Mouse (Mus musculus) liver, embryonic 16.5 days (tissue): ENCODE measurements around the gene Kmt2d. TPM values are rescaled to one million over a fixed set of nuclear protein-coding genes. Genes with fewer than 3 reads are reported as not detected.

Experiments
- ATAC-seq: fragments of 200-750 bp; cut with Nextera tagmentation; 2 replicates; pipeline ENCODE4 v1.8.0; 2017; ENCODE audit warnings: low read depth, mild to moderate bottlenecking, moderate number of reproducible peaks, moderate library complexity
- H3K27ac ChIP-seq: fragments of 300-500 bp; sonication (generic); 2 replicates; pipeline ENCODE4 v1.5.1; 2014; ENCODE audit warnings: mild to moderate bottlenecking, low read length
- H3K27me3 ChIP-seq: fragments of 300-500 bp; sonication (generic); 2 replicates; pipeline ENCODE4 v1.6.1; 2014; ENCODE audit warnings: low read depth, low read length, mixed read lengths; ENCODE audit not compliant: control insufficient read depth, insufficient read depth
- H3K36me3 ChIP-seq: fragments of 300-500 bp; sonication (generic); 2 replicates; pipeline ENCODE4 v1.6.1; 2014; ENCODE audit warnings: mild to moderate bottlenecking; ENCODE audit not compliant: control insufficient read depth, insufficient read depth
- H3K4me1 ChIP-seq: fragments of 300-500 bp; sonication (generic); 2 replicates; pipeline ENCODE4 v1.6.1; 2014; ENCODE audit warnings: low read depth, low read length, mixed read lengths; ENCODE audit not compliant: control insufficient read depth
- H3K4me2 ChIP-seq: fragments of 300-500 bp; sonication (generic); 2 replicates; pipeline ENCODE4 v1.6.1; 2014; ENCODE audit warnings: low read depth, low read length, mixed read lengths
- H3K4me3 ChIP-seq: fragments of 300-500 bp; sonication (generic); 2 replicates; pipeline ENCODE4 v1.5.1; 2014; ENCODE audit warnings: low read depth, mild to moderate bottlenecking, low read length
- H3K9ac ChIP-seq: fragments of 300-500 bp; sonication (generic); 2 replicates; pipeline ENCODE4 v1.6.1; 2014; ENCODE audit warnings: low read depth, low read length
- H3K9me3 ChIP-seq: fragments of 300-500 bp; sonication (generic); replicated peaks from 2 replicates; pipeline ENCODE4 v1.6.1; 2016; ENCODE audit warnings: low read length; ENCODE audit not compliant: control insufficient read depth
- WGBS: fragments of 180-500 bp; shearing (Covaris S2); extraction: QIAGEN DNeasy Blood & Tissue Kit; methylation state at CpG from one replicate; pipeline ENCODE4 v1.1.7; 2014; ENCODE audit not compliant: insufficient replicate concordance; 5-methylcytosine and 5-hydroxymethylcytosine counted together
- polyA plus RNA-seq: library from polyadenylated mRNA; unstranded; fragments of >200 nt; fragmentation: Nextera tagmentation; extraction: Ambion mirVana; gene quantifications from 2 replicates; pipeline ENCODE4 v1.2.1, GENCODE M21; 2015

The Kmt2d gene
- polyA plus RNA-seq, 1 experiment from 2014 or later: 4.0 TPM

DNA sequence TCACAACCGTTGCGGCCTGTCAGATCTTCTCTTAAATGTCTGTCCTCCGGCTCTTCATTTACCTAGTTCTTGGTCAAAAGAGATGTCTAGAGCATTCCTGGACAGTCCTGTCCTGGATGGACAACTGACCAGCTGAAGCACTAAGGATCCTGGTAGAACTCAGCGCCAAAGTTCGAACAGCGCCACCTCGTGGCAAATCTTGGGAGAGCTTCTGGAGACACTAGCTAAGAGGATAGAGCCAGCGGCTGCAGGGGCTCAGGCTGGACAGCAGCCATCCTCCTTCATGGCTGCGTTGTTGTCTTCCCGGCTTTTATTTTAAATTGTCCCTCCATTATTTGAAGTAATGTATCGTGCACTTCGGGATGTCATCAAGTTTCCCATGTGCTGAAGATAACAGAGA is 71.6 kb downstream of the Kmt2d start:
- Histone ChIP-seq H3K4me3 (no peak overlapping the region), H3K4me2 (no peak overlapping the region), H3K9ac (no peak overlapping the region), H3K9me3 (no peaks in the 10 kb centered on the region), H3K27me3 (peaks cover 99% of the 10 kb centered on the region), H3K4me1 (peaks cover 3% of the 10 kb centered on the region), H3K27ac (no peak overlapping the region), H3K36me3 (no peaks in the 10 kb centered on the region)
- no peak; the same call in 1 of the 2 replicates for ATAC-seq
- WGBS: 10% methylated on average over 12 of the region's 12 CpGs

- no peaks in the 10 kb centered on the region for H3K9me3 ChIP-seq
- peaks cover 2% of the 10 kb centered on the region for H3K4me1 ChIP-seq
- no peak overlapping the region for H3K27ac ChIP-seq
- H3K9ac ChIP-seq: no peak overlapping the region
- no peak overlapping the region for H3K4me2 ChIP-seq
- H3K36me3 ChIP-seq: no peaks in the 10 kb centered on the region
- no peak for ATAC-seq
- no peak overlapping the region for H3K4me3 ChIP-seq
- 35% methylated on average over 3 of the region's 3 CpGs for WGBS
- H3K27me3 ChIP-seq: peaks cover 99% of the 10 kb centered on the region
Measured at GRCm38 (mm10) chr15:98798903-98799302, 72.1 kb downstream of the Kmt2d start.

DNA sequence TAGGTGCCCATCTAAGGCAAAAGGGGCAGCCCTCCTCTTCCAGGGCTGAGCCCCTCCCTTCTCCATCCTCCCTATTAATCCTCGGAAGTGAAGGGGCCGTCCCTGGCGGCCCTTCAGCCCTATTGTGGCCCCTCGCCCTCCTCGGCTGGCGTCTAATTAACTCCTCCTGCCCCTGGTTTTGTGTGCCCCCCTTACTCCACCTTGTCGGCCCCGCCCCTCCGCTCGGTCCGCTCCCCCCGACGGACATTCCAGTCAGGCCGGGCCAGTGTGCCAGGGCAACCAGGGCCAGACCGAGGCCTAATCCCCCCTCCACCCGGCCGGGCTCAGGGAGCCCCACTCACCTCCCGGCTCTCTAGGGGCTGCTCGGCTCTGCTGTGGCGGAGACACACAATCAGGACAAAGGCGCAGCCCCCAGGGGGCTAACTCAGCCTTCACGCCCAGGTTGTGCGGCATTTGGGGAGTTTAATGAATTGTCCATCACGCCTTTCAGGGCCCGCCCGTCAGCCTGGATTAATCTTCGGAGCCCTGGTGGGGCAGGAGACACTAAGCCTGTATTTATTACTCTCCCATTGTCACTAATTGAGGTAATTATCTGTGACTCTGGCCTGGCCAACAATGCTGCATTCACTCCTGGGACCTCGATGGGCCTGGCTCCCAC is 73.0 kb downstream of the Kmt2d start:
- Histone ChIP-seq H3K9me3 (no peaks in the 10 kb centered on the region), H3K4me3 (no peak overlapping the region), H3K4me1 (no peaks in the 10 kb centered on the region), H3K9ac (no peak overlapping the region), H3K27me3 (peaks cover 99% of the 10 kb centered on the region), H3K27ac (no peak overlapping the region), H3K36me3 (no peaks in the 10 kb centered on the region), H3K4me2 (no peak overlapping the region)
- ATAC-seq: no peak
- 9% methylated on average over 28 of the region's 28 CpGs for WGBS

DNA sequence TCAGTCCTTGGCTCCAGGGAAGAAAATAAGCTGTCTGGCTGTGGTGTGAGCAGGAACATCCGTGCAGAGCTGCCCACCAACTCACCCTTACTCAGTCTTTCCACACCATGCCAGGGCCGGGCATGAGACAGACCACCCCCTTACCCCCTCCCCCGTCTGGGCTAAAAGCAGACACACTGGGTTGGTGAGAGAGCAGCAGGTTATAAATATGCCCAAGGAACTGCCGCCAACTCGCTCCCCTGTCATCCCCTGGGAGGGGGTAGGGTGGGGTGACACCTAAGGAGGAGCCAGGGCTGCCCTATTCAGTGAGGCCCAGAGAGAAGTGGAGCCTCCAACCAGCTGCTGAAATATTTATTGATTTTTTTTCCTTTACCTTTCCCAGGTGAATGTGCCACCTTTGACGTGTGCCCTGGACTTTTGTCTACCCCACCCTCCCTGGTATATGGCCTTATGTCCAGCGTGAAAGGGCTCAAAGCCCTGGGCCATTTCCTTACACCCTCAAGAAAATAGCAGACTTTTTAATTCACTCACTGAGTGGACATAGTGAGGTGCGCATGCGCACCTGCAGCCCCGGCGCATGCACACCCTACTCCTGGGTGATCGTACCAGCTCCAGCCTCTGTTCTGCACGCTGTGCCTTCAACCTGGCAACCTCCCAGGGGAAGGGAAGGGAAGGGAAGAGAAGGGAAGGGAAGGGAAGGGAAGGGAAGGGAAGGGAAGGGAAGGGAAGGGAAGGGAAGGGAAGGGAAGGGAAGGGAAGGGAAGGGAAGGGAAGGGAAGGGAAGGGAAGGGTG is 74.0 kb downstream of the Kmt2d start:
- WGBS: 8% methylated on average over 13 of the region's 13 CpGs

DNA sequence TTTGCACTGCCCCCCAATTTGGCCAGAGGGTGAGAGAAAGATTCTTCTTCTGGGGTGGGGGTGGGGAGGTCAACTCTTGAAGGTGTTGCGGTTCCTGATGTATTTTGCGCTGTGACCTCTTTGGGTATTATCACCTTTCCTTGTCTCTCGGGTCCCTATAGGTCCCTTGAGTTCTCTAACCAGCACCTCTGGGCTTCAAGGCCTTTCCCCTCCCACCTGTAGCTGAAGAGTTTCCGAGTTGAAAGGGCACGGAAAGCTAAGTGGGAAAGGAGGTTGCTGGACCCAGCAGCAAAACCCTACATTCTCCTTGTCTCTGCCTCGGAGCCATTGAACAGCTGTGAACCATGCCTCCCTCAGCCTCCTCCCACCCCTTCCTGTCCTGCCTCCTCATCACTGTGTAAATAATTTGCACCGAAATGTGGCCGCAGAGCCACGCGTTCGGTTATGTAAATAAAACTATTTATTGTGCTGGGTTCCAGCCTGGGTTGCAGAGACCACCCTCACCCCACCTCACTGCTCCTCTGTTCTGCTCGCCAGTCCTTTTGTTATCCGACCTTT is 77.8 kb downstream of the Kmt2d start:
- H3K4me2 ChIP-seq: no peak overlapping the region
- H3K4me3 ChIP-seq: no peak overlapping the region
- WGBS: 3% methylated on average over 13 of the region's 13 CpGs

More for the DNA sequence above, 74.0 kb downstream of the Kmt2d start:
- Histone ChIP-seq H3K27me3 (peaks cover 99% of the 10 kb centered on the region), H3K9ac (no peak overlapping the region), H3K36me3 (no peaks in the 10 kb centered on the region), H3K27ac (no peak overlapping the region), H3K4me1 (no peaks in the 10 kb centered on the region; the same call in 1 of the 2 replicates), H3K4me2 (no peak overlapping the region), H3K9me3 (no peaks in the 10 kb centered on the region), H3K4me3 (no peak overlapping the region)
- ATAC-seq: no peak

DNA sequence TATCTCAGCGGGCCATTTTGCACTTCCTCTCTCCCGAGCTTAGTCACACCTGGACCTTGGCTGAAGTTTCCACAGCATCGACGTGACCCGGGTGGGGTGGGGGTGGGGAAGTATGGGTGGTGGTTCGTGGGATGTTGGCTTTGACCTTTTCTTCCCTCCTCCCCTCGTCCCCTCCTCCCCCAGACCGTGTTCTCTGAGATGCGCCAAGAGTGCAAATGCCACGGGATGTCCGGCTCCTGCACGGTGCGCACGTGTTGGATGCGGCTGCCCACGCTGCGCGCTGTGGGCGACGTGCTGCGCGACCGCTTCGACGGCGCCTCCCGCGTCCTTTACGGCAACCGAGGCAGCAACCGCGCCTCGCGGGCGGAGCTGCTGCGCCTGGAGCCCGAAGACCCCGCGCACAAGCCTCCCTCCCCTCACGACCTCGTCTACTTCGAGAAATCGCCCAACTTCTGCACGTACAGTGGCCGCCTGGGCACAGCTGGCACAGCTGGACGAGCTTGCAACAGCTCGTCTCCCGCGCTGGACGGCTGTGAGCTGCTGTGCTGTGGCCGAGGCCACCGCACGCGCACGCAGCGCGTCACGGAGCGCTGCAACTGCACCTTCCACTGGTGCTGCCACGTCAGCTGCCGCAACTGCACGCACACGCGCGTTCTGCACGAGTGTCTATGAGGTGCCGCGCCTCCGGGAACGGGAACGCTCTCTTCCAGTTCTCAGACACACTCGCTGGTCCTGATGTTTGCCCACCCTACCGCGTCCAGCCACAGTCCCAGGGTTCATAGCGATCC is 78.6 kb downstream of the Kmt2d start:
- H3K27ac ChIP-seq: no peak overlapping the region
- no peaks in the 10 kb centered on the region for H3K36me3 ChIP-seq
- peaks cover 99% of the 10 kb centered on the region for H3K27me3 ChIP-seq
- no peak overlapping the region for H3K4me2 ChIP-seq
- no peak for ATAC-seq
- 3% methylated on average over 73 of the region's 75 CpGs for WGBS
- no peak overlapping the region for H3K9ac ChIP-seq
- H3K9me3 ChIP-seq: no peaks in the 10 kb centered on the region
- H3K4me1 ChIP-seq: no peaks in the 10 kb centered on the region; the same call in 1 of the 2 replicates
- H3K4me3 ChIP-seq: no peak overlapping the region

More for the DNA sequence above, 77.8 kb downstream of the Kmt2d start:
- H3K27ac ChIP-seq: no peak overlapping the region
- H3K27me3 ChIP-seq: peaks cover 99% of the 10 kb centered on the region
- no peaks in the 10 kb centered on the region for H3K9me3 ChIP-seq
- no peaks in the 10 kb centered on the region for H3K36me3 ChIP-seq
- H3K4me1 ChIP-seq: no peaks in the 10 kb centered on the region; the same call in 1 of the 2 replicates
- no peak overlapping the region for H3K9ac ChIP-seq
- no peak for ATAC-seq

- ATAC-seq: no peak
- Histone ChIP-seq H3K4me2 (no peak overlapping the region), H3K4me3 (no peak overlapping the region), H3K9me3 (no peaks in the 10 kb centered on the region), H3K9ac (no peak overlapping the region), H3K27me3 (peaks cover 96% of the 10 kb centered on the region), H3K4me1 (no peaks in the 10 kb centered on the region; the same call in 1 of the 2 replicates), H3K27ac (no peak overlapping the region), H3K36me3 (no peaks in the 10 kb centered on the region)
- WGBS: 2% methylated on average over 23 of the region's 23 CpGs
Measured at GRCm38 (mm10) chr15:98791771-98792170, 79.2 kb downstream of the Kmt2d start.

DNA sequence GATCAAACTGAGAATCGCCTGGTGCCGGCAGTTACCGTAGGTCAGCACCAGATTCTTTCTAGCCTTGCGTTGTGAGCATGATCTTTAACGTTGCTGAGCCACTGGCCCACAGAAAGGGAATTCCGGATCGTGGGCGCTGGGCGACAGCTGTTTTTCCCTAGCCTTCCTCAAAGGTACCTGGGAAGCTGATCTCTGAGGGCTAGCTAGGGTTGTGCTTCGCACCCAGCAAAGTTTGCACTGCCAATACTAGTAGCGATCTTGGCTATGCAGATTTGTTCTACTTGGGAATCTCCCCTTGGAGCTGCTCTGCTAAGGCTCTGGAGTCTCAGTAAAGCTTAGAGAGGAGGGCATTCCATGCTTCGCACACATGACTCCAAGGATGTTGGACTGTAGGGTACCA is 79.8 kb downstream of the Kmt2d start:
- Histone ChIP-seq H3K27me3 (peaks cover 93% of the 10 kb centered on the region), H3K4me2 (no peak overlapping the region), H3K9ac (no peak overlapping the region), H3K4me1 (no peaks in the 10 kb centered on the region; the same call in 1 of the 2 replicates), H3K27ac (no peak overlapping the region), H3K4me3 (no peak overlapping the region), H3K9me3 (no peaks in the 10 kb centered on the region), H3K36me3 (no peaks in the 10 kb centered on the region)
- ATAC-seq: no peak
- under 1% methylated on average over 12 of the region's 12 CpGs for WGBS
